Mouse (Mus musculus) cortical plate, adult 2 months (tissue): Measurements from ENCODE around the gene Map3k6.

ENCODE experiments used
- CTCF ChIP-seq: fragments of 200-500 bp; IDR thresholded peaks from 2 replicates; pipeline ENCODE4 v1.5.1; 2011; ENCODE audit warnings: mild to moderate bottlenecking, control low read depth, low read length; ENCODE audit not compliant: insufficient read depth; ENCODE audit errors: extremely low read depth
- POLR2A ChIP-seq: fragments of 200-500 bp; IDR thresholded peaks from 2 replicates; pipeline ENCODE4 v1.6.1; 2011; ENCODE audit warnings: mild to moderate bottlenecking, low read length, control low read depth; ENCODE audit not compliant: insufficient read depth; ENCODE audit errors: extremely low read depth

GRCm38 (mm10) chr4:133253412-133253811 is 12.8 kb downstream of the Map3k6 start:
- TF ChIP-seq CTCF (no peak), POLR2A (no peak)
